10 mouse cellular contexts compared by ENCODE assay signal in genomic region chr9:87015288-87015937, GRCm38 (mm10). TPM values are rescaled to one million over a fixed set of nuclear protein-coding genes. Genes with fewer than 3 reads are reported as not detected.
DNase-seq lines count a peak whose midpoint lies in the region; ATAC-seq and TF ChIP-seq lines count a peak whose summit lies in the region.
"Had no signal": no experiment of that assay in that cellular context is flagged by ENCODE, and none has a peak within 500 bp of the region (broad histone marks: within the 10 kb centered on the region; RNA-seq: fewer than 3 reads in every experiment).

Ripply2 (plus strand) TSS chr9:87015537.

- H3K4me2 ChIP-seq in heart, embryonic 13.5 days, result peak within 1 kb of the TSS; percentile 91
- H3K4me2 ChIP-seq in forebrain, embryonic 11.5 days (ENCODE audit: low read depth, low read length, severe bottlenecking), result peak within 1 kb of the TSS; percentile 91
- peak within 1 kb of the TSS; percentile 78 for H3K4me2 ChIP-seq in stomach, embryonic 15.5 days

- TF ChIP-seq POLR2A in brain, embryonic 14.5 days (IDR thresholded peaks at IDR 0.05; ENCODE audit: borderline replicate concordance, extremely low read depth, insufficient read depth, insufficient read length, poor library complexity, severe bottlenecking), result 0 out of 2 replicates have a peak, but pooled peaks have one; percentile 34

- H3K27me3 ChIP-seq in heart, embryonic 13.5 days (replicated peaks), result peaks cover 68% of the 10 kb centered on the region
- peaks cover 17% of the 10 kb centered on the region for H3K27me3 ChIP-seq in forebrain, embryonic 11.5 days (ENCODE audit: control insufficient read depth, insufficient read depth, low read length)
- H3K27me3 ChIP-seq in stomach, embryonic 15.5 days (replicated peaks), result peaks cover 31% of the 10 kb centered on the region

- H3K36me3 ChIP-seq in heart, embryonic 13.5 days, result no peaks in the 10 kb centered on the region
- no peaks in the 10 kb centered on the region for H3K36me3 ChIP-seq in forebrain, embryonic 11.5 days (ENCODE audit: control insufficient read depth, insufficient read depth, low read length)
- H3K36me3 ChIP-seq in stomach, embryonic 15.5 days, result no peaks in the 10 kb centered on the region

- H3K9me3 ChIP-seq in heart, embryonic 13.5 days, result no peaks in the 10 kb centered on the region
- H3K9me3 ChIP-seq in forebrain, embryonic 11.5 days (ENCODE audit: control insufficient read depth, low read length), result no peaks in the 10 kb centered on the region
- H3K9me3 ChIP-seq in stomach, embryonic 15.5 days, result no peaks in the 10 kb centered on the region

- peak within 1 kb of the TSS; percentile 78 for H3K9ac ChIP-seq in heart, embryonic 13.5 days
- H3K9ac ChIP-seq in forebrain, embryonic 11.5 days (ENCODE audit: low read length), result peak within 1 kb of the TSS; percentile 63
- no peak within 1 kb of the TSS; the same call in 1 of the 2 replicates for H3K9ac ChIP-seq in stomach, embryonic 15.5 days

- under 1% methylated on average over 70 of the region's 71 CpGs for WGBS in heart, embryonic 13.5 days
- WGBS in forebrain, embryonic 11.5 days, result under 1% methylated on average over 63 of the region's 71 CpGs
- 1% methylated on average over 70 of the region's 71 CpGs for WGBS in stomach, embryonic 15.5 days

- peak within 1 kb of the TSS; percentile 63 for H3K4me3 ChIP-seq in heart, embryonic 13.5 days
- H3K4me3 ChIP-seq in forebrain, embryonic 11.5 days (ENCODE audit: low read depth, low read length), result peak within 1 kb of the TSS; percentile 46
- peak within 1 kb of the TSS; percentile 39 for H3K4me3 ChIP-seq in stomach, embryonic 15.5 days (replicated peaks)

- no peak within 1 kb of the TSS for H3K27ac ChIP-seq in heart, embryonic 13.5 days (replicated peaks)
- H3K27ac ChIP-seq in forebrain, embryonic 11.5 days (ENCODE audit: low read depth, low read length), result no peak within 1 kb of the TSS
- no peak within 1 kb of the TSS for H3K27ac ChIP-seq in stomach, embryonic 15.5 days

- no peak for DNase-seq in heart, adult 8-10 months (ENCODE audit: low spot score)
- DNase-seq in brain, embryonic 14.5 days (ENCODE audit: low read depth), result peak; percentile 69
- peak; percentile 73 for DNase-seq in forebrain, embryonic 11.5 days (ENCODE audit: low spot score)
- DNase-seq in kidney, postnatal 4 days, result peak; percentile 28 to 35
- no peak for DNase-seq in ovary, postnatal 14 days (ENCODE audit: low spot score)

- no peak for TF ChIP-seq CTCF in brain, embryonic 14.5 days (IDR thresholded peaks at IDR 0.05; ENCODE audit: borderline replicate concordance, extremely low read depth, insufficient read depth, insufficient read length)

- H3K4me1 ChIP-seq in heart, embryonic 13.5 days, result peaks cover 5% of the 10 kb centered on the region
- H3K4me1 ChIP-seq in forebrain, embryonic 11.5 days (replicated peaks; ENCODE audit: control insufficient read depth, insufficient read depth, low read length), result 0 out of 2 replicates have a peak, but pooled peaks cover 2% of the 10 kb centered on the region
- H3K4me1 ChIP-seq in stomach, embryonic 15.5 days, result 0 out of 2 replicates have a peak, but pooled peaks cover 3% of the 10 kb centered on the region

- ATAC-seq in heart, embryonic 13.5 days (ENCODE audit: extremely low read depth, insufficient number of reproducible peaks, low FRiP score, low TSS enrichment), result no peak
- ATAC-seq in forebrain, embryonic 11.5 days (replicated peaks; ENCODE audit: low FRiP score), result peak; percentile 83
- ATAC-seq in megakaryocyte progenitor cell, adult 5-6 weeks (replicated peaks; ENCODE audit: poor library complexity), result peak; percentile 90
- 0 out of 2 replicates have a peak, but pooled peaks have one; percentile 22 for ATAC-seq in stomach, embryonic 15.5 days (ENCODE audit: insufficient read depth, low FRiP score, low read depth)

RNA-seq across cellular contexts. Expression of gene Ripply2, which starts in this region (rescaled TPM):
- 0.90 and 1.2 TPM in 2 replicates for polyA plus RNA-seq in heart, embryonic 13.5 days (2015; fragmentation: Nextera tagmentation; extraction: Ambion mirVana)
- not detected for total RNA-seq in heart, adult 8-10 months (2022)
- 2.9 and 3.1 TPM in 2 replicates for polyA plus RNA-seq in brain, embryonic 14.5 days (2012; rRNA removed)
- 1.7 and 1.9 TPM in 2 replicates for polyA plus RNA-seq in forebrain, embryonic 11.5 days (2014; fragmentation: Nextera tagmentation; extraction: Ambion mirVana)
- not detected in 2 replicates for total RNA-seq in megakaryocyte progenitor cell, adult 5-6 weeks (2015)
- total RNA-seq in megakaryocyte progenitor cell, adult 5-6 weeks (2017), result not detected in 2 replicates
- 0.50 and 0.70 TPM in 2 replicates for polyA plus RNA-seq in stomach, embryonic 15.5 days (2015; fragmentation: Nextera tagmentation; extraction: Ambion mirVana)
- total RNA-seq: MEL had no signal
- polyA plus RNA-seq: large intestine, adult 2 months had no signal

Comparison
In these comparisons a context has a peak if more than half of its experiments do, and no peak if none do; other contexts are left out.
1. Peak in ATAC-seq in megakaryocyte progenitor cell, adult 5-6 weeks; RNA of the gene not detected or under 1 TPM.
2. Peak in ATAC-seq, H3K4me3 ChIP-seq and H3K4me2 ChIP-seq in stomach, embryonic 15.5 days; RNA of the gene not detected or under 1 TPM.
3. DNase-seq: peak in brain, embryonic 14.5 days (single experiment), forebrain, embryonic 11.5 days (single experiment) and kidney, postnatal 4 days (2 of 2); none in heart, adult 8-10 months (single experiment) and ovary, postnatal 14 days (single experiment).
4. Peak in every context shown above with its lines, with median percentiles within 50 percentile points of each other: H3K4me2 ChIP-seq and H3K4me3 ChIP-seq.